Mouse (Mus musculus) layer of hippocampus, adult 2 months (tissue): Measurements from ENCODE around the gene Kdm5d. TPM values are rescaled to one million over a fixed set of nuclear protein-coding genes. Genes with fewer than 3 reads are reported as not detected.

Experiments
- DNase-seq, 2 experiments: peaks; one replicate each; pipeline ENCODE4 v3.0.0; 2022; ENCODE audit warnings: low spot score in 2 of 2
- H3K27ac ChIP-seq: fragments of 200-600 bp; 2 replicates; pipeline ENCODE4 v1.8.1; 2022
- H3K4me3 ChIP-seq: fragments of 200-600 bp; 2 replicates; pipeline ENCODE4 v1.8.1; 2022; ENCODE audit warnings: mild to moderate bottlenecking
- CTCF ChIP-seq: fragments of 200-600 bp; conservative IDR thresholded peaks from 2 replicates; pipeline ENCODE4 v1.8.1; 2022; ENCODE audit warnings: antibody characterized with exemption, mild to moderate bottlenecking, moderate library complexity
- long read RNA-seq, 2 experiments: library from polyadenylated mRNA; stranded (forward); transcript quantifications; one replicate each; pipeline ENCODE4 v2.0.0; 2021; ENCODE audit warnings: borderline mapping rate in 2 of 2
- microRNA-seq, 2 experiments: library from miRNA; unstranded; fragments of <30 nt; microRNA quantifications; one replicate each; pipeline ENCODE4 v1.2.0; 2021
- total RNA-seq, 2 experiments: library from RNA; stranded (reverse); gene quantifications; 2 replicates each; pipeline ENCODE4 v1.2.3; 2021

Gene Kdm5d
- total RNA-seq, result 10 to 100 TPM in 1 of 2 experiments, not detected in 1; 17.3 TPM
- long read RNA-seq, experiment 1, partial matches to known transcripts, result 0 of 1 reads
- long read RNA-seq, experiment 1, other reads (novel, unspliced or antisense), result 1 of 1 reads
- long read RNA-seq, experiment 2, partial matches to known transcripts, result 2 of 6 reads
- long read RNA-seq, experiment 2, other reads (novel, unspliced or antisense), result 4 of 6 reads

DNA sequence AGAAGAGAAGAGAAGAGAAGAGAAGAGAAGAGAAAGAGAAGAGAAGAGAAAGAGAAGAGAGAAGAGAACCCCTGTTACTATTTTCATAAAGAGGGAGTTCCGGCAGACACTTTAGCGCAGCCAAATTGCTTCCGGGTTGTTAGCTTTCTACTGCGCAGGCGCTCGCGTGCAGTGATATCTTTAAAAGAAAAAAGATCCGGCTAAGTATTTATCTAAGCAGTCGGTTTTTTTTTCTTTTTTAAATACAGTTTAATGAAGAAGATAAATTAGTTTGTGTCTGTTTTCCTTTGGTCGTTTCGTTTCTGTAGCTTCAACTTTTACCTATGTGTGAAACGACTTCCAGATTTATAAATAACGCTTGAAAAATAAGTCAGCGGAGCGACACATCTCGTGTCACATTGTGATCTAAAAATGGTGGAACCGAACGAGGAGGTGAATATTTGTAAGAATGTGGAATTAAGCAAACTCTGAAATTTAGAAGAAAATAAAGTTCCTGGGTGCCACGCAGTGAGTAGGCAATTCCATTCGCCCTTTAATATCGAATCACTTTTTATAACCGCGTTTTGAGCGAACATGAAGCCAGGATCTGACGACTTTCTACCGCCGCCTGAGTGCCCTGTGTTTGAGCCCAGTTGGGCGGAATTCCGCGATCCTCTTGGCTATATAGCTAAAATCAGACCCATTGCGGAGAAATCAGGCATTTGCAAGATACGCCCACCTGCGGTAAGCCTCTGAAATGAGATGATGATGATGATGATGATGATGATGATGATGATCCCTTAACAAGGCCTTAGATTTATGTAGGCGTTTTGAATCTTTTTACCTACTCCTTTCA is at the start of gene Kdm5d:
Gene Kdm5d, plus strand, starts transcription at position 396 of the 835 bp plus-strand sequence.
- peak within 1 kb of the TSS; percentile 72 for H3K4me3 ChIP-seq
- DNase-seq, result peak in 1 of 2 experiments; percentile 36
- no peak for TF ChIP-seq CTCF
- H3K27ac ChIP-seq, result peak within 1 kb of the TSS; percentile 85

DNA sequence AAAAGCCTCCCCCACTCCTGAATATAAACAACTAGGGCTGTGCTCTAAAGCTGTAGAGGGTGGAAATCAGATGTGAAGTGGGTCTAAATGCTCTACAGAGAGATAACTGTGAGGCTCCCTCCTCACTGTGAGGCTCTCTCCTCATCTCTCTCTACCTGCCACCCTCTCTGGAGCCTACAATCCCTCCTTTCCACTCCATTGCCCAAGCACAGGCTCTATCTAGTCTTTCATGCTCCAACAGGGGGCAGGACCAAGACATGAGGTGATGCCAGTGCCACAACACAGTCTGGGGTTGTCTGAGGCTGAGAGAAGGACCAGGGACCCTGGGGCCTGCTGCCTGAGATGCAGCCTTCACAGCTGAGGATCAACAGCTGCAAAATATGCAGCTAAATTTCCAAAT is 25.2 kb upstream of the Kdm5d start:
- Histone ChIP-seq H3K4me3 (no peak overlapping the region), H3K27ac (no peak overlapping the region)
- no peak for TF ChIP-seq CTCF
- DNase-seq, result no peak

- Histone ChIP-seq H3K4me3 (no peak overlapping the region), H3K27ac (no peak overlapping the region)
- no peak for DNase-seq
- TF ChIP-seq CTCF, result no peak
Observed at GRCm38 (mm10) chrY:872855-873549, 24.6 kb upstream of the Kdm5d start.

Small RNA genes lying within 50 kb of the gene (microRNA-seq; reads per million reads assigned to microRNA genes)
- 0 reads per million in 2 experiments for gene Gm47281

Other genes with a start within 250 kb of the Kdm5d start
- gene Zfy1, start 100.4 kb upstream of the Kdm5d start, total RNA-seq, result not detected
- gene Uba1y, start 79.1 kb upstream of the Kdm5d start, total RNA-seq, result not detected
- 10 to 100 TPM in 1 of 2 experiments, not detected in 1; 66.7 TPM for gene Eif2s3y, start 112.8 kb downstream of the Kdm5d start, total RNA-seq